Mouse (Mus musculus): ENCODE data around the gene Adamts14.

Adamts14 gene

GRCm38 (mm10) chr10:61176221-61176790 is 96.9 kb downstream of the Adamts14 start:
- no peak for DNase-seq

DNA sequence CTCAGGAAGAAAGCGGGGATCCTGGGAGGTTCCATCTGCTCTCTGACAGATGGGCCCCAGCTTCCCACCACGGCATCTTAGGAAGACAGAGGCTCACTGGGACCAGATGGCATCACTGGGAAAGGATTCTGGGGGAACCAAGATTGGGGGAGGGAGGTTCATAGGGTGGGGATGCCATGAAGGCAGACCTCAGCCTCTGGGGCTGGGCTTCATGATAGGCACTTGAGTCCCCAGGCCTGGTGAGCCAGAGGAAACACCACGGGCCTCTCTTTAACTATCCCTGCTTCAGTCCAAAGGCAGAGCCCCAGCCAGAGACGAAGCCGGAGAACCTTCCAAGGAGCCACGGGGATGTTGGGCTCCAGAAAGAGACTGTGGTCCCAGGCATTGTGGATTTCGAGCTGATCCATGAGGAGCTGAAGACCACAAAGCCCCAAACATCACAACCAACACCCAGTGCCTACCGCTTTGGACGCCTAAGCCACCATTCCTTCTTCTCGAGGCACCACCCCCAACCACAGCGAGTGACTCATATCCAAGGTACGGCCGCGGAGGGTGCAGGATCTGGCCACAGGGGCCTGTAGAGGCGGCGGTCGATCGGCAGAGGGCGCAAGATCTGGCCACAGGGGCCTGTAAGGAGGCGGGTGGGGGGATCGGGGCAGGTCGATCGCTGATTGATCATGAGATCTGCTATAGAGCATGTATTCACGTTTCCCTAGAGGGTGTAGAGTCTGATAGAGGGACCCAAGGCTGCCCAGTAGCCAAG is 97.6 kb downstream of the Adamts14 start:
- DNase-seq: peak; percentile 12 to 27

- no peak for DNase-seq
Measured at GRCm38 (mm10) chr10:61174711-61175441, 98.4 kb downstream of the Adamts14 start.

DNA sequence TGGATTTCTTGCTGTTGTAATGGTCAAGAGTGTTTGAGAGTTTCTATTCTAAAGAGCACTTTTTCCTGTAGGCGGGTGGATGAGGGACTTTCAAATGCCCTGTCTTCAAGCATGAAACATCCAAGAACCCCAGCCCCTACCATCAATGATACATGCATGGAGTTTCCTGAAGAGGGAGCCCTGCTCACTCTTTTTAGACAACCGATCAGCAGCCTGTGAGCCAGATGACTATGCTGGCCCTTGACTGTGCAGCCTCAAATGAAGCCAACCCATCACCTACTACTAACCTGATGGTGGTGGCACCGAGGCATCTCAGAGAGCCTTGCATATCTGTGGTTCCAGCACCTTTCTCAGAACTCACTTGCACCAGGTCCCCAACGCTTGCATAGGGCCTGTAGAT is 100.7 kb downstream of the Adamts14 start:
- no peak for DNase-seq

GRCm38 (mm10) chr10:61171654-61172053 is 101.6 kb downstream of the Adamts14 start, which contains the start of gene Tbata:
Gene Tbata (plus strand): TSS chr10:61171954.
- DNase-seq: no peak

DNA sequence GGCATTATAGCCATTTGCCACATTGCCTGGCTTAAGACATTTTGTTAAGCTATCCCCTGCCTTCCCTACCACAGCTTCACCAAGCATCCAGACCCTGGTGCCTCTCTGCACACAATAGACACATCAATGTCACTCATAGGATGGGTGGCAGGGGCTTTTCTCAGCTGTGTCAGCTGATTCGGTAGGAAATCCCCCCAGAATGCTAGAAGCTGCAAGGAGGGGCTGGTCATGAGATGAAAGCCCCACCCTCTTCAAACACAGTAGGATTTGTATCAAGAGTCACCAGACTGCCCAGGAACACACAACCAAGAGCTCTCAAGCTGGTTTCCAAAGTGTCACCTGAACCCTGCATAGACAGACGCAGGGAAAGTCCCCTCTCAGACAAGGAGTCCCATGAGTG is 104.8 kb downstream of the Adamts14 start:
- DNase-seq: no peak

DNA sequence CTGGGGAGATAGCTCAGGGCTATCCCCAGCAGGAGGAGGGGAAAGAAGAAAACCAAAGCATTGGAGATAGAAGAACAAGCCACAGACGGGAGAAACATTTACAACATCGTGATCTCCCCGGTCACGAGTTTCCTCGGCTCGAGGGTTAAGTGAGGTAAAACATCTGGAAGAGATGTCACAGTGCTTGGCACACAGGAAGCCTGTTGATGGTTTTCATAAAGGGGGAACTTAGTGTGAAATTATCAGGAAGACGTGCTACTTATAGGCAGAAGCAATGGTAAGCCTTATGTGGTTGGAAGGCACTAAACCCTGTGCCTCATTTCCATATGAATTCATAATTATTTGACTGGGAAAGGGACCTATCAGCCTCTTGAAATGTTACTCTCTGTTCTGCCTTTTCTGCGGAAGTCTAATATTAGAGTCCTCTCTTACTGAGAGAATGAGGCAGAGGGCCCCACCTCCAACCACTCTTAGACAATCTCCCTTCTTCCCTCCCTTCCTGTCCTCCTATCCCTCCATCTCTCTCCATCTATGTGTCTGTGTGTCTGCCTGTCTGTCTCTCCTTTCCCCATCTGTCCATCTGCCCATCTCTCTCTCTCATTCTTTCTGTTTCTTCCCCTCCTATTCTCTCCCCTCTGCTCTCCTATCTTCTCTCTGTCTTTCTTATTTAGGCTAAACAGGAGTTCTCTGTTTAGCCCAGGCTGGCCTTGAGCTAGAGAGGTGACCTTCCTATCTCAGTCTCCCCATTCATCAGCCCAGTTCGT is 105.7 kb downstream of the Adamts14 start:
- no peak for DNase-seq

DNA sequence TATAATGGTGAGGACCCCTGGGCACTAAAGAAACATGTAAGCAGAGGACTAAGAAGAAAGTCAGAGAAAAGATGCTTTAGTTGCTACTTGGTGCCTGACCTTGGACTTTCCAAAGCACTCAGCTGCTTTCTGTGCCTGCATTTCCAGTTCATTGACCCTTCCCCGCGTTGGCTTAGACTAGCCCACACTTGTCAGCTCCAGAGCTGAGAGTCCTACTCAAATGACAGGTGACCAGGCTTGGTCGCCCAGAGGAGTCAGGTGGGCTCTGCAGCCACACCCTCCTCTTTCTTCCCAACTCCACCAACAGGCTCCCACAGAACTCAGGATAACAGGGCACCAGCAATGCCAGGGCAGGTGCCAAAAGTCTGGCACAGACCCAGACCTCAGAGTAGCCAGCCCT is 110.9 kb downstream of the Adamts14 start:
- DNase-seq: no peak

- no peak for DNase-seq
Measured at GRCm38 (mm10) chr10:61160671-61161070, 112.6 kb downstream of the Adamts14 start.

- DNase-seq: no peak
Measured at GRCm38 (mm10) chr10:61160089-61160488, 113.1 kb downstream of the Adamts14 start.

- no peak for DNase-seq
Measured at GRCm38 (mm10) chr10:61158594-61158993, 114.6 kb downstream of the Adamts14 start.

DNA sequence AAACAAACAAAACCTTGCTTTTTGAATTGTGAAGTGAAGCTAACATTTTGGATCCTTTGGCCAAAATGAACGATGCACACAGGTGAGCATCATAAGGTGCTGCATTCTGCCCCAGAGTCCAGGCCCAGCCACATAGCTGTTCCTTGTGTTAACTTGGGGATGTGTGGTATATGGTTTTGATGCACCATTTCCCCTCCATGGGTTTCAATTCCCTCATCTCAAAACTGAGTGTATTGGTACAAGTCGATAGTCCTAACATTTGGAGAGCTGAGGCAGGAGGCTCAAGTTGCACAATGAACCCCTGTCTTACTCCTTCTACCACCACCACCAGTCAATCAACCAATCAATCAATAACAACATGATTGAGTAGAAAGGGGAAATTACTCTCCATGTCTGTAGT is 116.8 kb downstream of the Adamts14 start:
- DNase-seq: no peak

GRCm38 (mm10) chr10:61155611-61156010 is 117.6 kb downstream of the Adamts14 start:
- DNase-seq: no peak

- DNase-seq: no peak
Measured at GRCm38 (mm10) chr10:61152131-61152530, 121.1 kb downstream of the Adamts14 start.

DNA sequence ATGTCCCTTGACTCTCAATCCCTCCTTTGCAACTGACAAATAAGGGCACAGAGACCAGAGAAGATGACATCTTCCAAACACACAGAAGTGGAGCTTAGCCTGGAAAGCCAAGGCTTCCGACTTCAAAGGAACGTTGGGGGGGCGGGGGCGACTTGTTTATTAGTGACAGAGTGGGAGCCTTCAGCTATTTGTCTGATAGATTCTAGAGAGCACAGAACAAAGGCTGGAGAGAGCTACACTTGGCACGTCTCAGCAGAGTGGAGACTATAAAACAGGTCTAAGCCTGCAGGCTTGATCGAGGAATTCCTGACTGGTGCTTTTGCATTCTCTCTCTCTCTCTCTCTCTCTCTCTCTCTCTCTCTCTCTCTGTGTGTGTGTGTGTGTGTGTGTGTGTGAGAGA is 122.6 kb downstream of the Adamts14 start:
- DNase-seq: no peak

DNA sequence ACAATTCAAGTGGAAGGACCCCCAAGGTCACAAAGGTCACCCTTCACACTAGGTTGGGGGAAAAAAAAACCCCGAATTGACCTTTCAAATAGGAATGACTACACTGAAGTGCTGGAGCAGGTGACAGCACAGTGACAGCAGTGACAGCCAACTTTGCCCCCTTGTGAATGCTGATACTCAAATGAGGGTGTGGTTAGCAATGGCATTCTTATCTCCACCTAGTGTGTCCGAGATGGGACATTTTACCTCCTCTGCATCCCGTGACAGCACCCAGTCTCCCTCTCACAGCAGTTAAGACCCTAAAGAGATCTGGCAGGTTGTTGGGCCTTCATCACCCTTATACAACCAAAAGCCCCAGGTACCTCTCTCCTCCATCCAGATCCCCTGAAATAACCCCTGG is 123.8 kb downstream of the Adamts14 start:
- no peak for DNase-seq

DNA sequence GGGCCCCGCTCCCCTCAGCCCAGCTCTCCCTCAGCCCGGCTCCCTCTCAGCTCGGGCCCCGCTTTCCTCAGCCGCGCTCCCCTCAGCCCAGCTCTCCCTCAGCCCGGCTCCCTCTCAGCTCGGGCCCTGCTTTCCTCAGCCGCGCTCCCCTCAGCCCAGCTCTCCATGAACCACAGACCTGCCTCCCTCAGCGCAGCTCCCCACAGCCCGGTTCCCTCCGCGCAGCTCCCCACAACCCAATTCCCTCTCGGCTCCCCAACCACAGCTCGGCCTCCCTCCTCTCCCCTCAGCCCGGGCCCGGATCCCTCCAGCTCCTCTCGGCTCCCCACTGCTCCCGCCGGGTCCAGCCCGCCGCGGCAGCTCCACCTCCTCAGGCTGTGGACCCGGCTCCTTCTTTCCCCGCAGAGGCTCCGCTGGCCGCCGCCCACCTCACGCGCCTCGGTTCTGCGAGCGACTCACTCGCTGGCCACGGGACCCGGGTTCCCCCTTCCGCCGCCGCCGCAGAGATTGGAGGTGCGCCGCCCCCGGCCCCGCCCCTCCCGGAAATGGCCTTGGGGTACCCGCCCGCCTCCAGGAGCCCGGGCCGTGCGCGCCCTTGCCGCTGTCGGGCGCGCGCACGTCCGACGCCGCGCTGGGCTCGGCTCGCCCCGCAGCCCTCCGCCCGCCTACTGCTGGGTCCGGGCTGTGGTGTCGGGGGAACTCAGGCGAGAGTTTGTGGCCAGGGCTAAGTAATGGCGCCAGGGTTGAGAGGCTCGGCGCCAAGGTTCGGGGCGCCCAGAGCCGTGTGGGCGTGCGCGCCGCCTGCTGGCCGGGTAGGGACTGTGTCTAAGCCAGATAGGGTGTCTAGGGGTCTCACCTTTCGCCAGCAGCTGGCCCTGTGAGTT is 125.8 kb downstream of the Adamts14 start, which contains the start of gene Sgpl1:
Gene Sgpl1 (minus strand): TSS at position 547 of the 884 bp plus-strand sequence.
- DNase-seq: peak; percentile 89

All from thymus, postnatal 36 days (tissue).